Mouse (Mus musculus) mouse trophoblast stem cell (cell line): Measurements from ENCODE around the gene Spen.
"Not testable (repeated sequence)": the region's sequence is repeated elsewhere in the genome, so short reads cannot be mapped to it uniquely, and the experiment has no call there.

ENCODE experiments used
- in situ Hi-C, 2 experiments: fragments of 300-500 bp; cut with MseI, MboI; formaldehyde crosslinking; loops; 2 replicates in 1 of 2; 3 replicates in 1 of 2; pipeline ENCODE4 v1.15.1; 2025

The Spen gene

GRCm38 (mm10) chr4:141538408-141539212, at the start of gene Spen:
Gene Spen, minus strand, starts transcription at chr4:141538597.
- in situ Hi-C loops, result no loop called here

- in situ Hi-C loops, result no loop called here
These were observed 45.5 kb upstream of the Spen start for GRCm38 (mm10) chr4:141583919-141584318.

DNA sequence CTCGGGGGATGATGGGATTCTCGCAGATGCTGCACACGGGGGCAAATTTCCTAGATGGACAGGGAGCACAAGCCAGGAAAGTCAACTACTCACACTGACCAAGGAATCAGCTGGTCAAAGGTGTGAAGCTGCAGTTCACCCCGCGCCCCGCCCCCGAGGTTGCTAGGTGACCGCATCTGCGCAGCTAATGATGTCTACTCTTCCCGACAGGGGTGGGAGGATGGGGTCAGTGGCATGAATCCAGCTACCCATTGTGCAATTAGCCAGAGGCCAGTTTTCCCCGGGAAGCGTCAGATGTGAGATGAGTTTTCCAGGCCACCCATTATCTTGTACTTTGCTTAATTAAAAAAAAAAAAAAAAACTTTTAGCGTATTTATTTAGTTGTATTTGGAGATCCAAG, 42.7 kb upstream of the Spen start:
- in situ Hi-C loops, result no loop called here

GRCm38 (mm10) chr4:141578833-141579232, 40.4 kb upstream of the Spen start:
- in situ Hi-C loops, result no loop called here

GRCm38 (mm10) chr4:141576877-141577276, 38.5 kb upstream of the Spen start:
- in situ Hi-C loops, result no loop called here

GRCm38 (mm10) chr4:141576404-141576803, 38.0 kb upstream of the Spen start:
- in situ Hi-C loops, result no loop called here

DNA sequence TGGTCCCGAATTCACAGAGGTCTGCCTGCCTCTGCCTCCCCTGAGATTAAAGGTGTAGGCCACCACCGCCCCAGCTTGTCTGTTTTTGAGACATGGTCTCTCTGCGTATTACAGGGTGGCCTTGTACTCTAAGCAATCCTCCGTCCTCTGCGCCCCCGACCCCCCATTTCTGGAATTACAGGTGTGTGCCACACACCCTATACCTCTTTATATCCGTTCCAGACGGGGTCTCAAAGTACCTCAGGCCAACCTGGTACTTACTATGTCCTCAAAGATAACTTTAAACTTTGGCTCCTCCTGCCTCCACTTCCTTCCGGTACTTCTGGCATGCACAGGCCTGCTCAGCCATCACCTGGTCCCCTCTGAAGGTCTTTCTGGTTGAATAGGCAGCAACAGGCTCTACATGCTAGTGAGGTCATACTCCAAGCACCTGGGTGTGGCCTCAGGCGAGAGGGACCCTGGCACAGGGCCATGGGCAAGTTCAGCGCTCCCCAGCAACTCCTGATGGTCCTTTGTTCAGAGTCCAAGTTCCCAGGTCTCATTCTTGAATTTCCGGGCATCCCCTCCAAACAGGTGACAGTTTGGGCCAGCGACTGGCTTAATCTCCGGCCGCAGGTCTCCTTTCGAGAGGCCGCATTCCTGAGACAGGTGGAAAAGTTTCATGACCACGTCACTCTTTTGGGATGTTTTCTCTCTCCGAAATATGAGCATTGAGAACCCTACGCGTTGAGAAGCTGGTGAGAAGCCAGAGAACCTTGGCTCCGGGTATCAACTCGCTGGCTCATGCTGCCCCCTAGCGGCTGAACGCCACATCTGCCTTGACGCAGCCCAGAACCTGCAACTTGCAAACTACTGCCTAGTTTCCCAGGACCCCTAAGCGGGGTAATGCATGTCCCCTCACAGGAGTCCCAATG, 36.6 kb upstream of the Spen start:
- in situ Hi-C loops, result no loop called here

GRCm38 (mm10) chr4:141573359-141573966, 35.1 kb upstream of the Spen start:
- in situ Hi-C loops, result no loop called here

DNA sequence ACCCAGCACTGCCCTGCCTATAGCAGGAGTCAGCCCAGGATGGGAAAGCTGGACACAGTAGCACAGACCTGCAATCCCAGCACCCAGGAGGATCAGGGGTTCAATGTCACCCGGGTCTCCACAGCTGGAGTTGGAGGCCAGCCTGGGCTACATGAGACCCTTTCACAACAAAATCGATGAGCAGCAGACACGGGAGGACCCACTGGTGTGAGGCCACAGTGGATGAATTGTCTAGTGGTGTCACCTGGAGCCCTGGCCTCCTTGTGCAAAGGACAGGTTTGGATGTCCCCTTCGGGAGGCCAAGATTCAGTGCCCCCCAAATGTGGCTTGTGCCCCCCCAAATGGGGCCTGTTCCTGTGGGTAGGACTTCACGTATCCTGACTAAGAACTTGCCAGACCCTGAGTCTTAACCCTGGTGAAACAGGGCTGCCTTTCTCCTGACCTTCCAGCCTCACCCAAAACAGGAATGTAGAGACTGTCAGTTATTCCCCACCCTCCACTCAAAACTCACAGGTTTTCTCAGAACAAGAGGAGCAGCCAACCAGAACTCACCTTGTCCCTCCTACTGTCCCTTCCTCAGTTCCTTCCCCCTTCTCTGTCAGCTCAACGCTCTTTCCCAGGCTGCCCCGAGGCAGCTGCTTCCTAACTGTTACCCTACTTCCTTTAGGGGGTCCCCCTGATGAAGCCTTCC, 34.4 kb upstream of the Spen start:
- in situ Hi-C loops, result no loop called here

- in situ Hi-C loops, result no loop called here
These were observed 33.5 kb upstream of the Spen start for GRCm38 (mm10) chr4:141571934-141572333.

- in situ Hi-C loops, result no loop called here
These were observed 32.9 kb upstream of the Spen start for GRCm38 (mm10) chr4:141571337-141571739.

GRCm38 (mm10) chr4:141570821-141571220, 32.4 kb upstream of the Spen start:
- in situ Hi-C loops, result no loop called here

- in situ Hi-C loops, result no loop called here
These were observed 31.6 kb upstream of the Spen start for GRCm38 (mm10) chr4:141570004-141570403.

- in situ Hi-C loops, result no loop called here
These were observed 30.6 kb upstream of the Spen start for GRCm38 (mm10) chr4:141568966-141569365.

DNA sequence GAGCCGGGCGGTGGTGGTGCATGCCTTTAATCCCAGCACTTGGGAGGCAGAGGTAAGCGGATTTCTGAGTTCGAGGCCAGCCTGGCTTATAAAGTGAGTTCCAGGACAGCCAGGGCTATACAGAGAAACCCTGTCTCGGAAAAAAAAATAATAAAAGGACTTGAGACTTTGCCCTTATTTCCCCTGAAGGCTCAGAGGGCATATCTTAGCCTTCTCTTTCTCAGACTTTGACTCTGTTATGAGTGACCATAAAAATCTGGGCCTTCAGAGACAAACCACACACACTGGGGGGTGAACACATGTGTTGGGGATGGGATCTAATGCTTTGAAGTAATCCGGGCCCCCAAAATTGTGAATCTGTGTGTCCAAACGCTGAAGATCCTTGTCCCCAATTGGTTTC, 28.8 kb upstream of the Spen start:
- in situ Hi-C loops, result not testable (repeated sequence)

DNA sequence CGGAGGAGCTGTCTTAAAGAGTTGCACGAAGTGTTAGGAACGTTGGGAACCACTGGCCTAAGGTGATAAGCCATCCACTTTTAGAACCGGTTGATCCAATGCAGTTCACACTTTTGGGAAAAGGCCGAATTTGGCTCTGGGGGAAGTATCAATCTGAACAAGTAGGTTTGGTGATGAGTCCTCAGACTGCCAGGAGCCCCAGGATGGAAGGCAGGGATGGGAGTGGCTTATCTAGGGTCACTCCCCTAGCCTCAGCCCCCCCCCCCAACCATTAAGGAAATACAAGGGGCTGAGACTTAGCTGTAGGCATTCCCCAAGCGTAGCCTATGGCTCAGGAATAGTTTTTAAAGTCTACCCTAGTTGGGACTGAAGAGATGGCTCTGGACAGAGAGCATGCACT, 27.8 kb upstream of the Spen start:
- in situ Hi-C loops, result no loop called here

GRCm38 (mm10) chr4:141565325-141565724, 26.9 kb upstream of the Spen start:
- in situ Hi-C loops, result no loop called here

DNA sequence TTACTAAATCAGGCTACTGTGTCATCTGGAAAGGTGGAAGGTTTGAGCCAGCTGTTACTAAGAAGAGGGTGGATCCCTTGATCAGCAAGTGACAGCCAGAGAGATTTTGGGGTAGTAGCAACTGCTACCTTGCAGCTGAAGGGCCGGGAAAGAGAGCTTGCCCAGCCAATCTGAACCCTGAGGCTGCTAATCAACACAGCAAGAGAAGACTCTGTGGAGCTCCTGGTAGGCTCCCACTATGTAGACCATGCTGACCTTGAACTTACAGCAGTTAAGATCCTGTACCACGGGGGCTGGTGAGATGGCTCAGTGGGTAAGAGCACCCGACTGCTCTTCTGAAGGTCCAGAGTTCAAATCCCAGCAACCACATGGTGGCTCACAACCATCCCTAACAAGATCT, 26.3 kb upstream of the Spen start:
- in situ Hi-C loops, result no loop called here

DNA sequence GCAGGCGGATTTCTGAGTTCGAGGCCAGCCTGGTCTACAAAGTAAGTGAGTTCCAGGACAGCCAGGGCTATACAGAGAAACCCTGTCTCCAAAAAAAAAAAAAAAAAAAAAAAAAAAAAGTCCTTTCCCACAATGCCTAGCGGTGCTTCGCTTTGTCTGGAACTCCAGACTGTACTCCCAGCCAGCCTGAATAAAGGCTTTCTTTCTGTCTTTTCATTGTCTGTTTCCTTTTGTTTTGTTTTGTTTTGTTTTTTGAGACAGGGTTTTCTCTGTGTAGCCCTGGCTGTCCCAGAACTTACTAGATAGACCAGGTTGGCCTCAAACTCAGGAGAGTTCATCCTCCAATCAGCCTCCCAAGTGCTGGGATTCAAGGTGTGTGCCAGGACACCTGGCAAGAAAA, 25.8 kb upstream of the Spen start:
- in situ Hi-C loops, result no loop called here

GRCm38 (mm10) chr4:141562281-141562680, 23.9 kb upstream of the Spen start:
- in situ Hi-C loops, result no loop called here

DNA sequence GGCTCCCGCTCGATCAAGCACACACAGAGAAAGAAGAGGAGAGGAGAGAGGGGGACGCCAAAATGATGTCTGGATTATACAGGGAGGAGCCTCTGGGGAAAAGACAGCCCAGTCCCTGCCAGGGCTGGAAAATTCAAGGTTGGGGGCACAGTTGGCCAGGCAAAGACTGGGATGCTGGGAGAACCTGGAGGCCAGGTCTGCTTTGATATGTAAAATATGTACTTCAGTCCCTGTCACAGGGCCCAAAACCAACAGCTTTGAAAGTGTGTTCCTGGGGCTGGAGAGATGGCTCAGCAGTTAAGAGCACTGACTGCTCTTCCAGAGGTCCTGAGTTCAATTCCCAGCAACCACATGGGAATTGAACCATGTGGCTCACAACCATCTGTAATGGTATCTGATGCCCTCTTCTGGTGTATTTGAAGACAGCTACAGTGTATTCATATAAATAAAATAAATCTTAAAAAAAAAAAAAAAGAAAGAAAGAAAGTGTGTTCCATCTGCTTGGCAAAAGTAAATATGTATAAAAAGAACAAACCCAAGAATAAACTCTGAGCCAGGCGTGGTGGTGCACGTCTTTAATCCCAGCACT, 23.0 kb upstream of the Spen start:
- in situ Hi-C loops, result not testable (repeated sequence)
